Mouse (Mus musculus): ENCODE results near the gene Cd2. TPM values are rescaled to one million over a fixed set of nuclear protein-coding genes. Genes with fewer than 3 reads are reported as not detected.

The Cd2 gene
- total and polyA plus RNA-seq, 3 experiments, result not detected

GRCm38 (mm10) chr3:101283869-101284706 is 3.7 kb downstream of the Cd2 start:
- H3K9me3 ChIP-seq (replicated peaks; ENCODE audit: insufficient read depth, low read length), result no peaks in the 10 kb centered on the region
- no peaks in the 10 kb centered on the region for H3K36me3 ChIP-seq (ENCODE audit: control insufficient read depth in 1 of 2, insufficient read depth in 2 of 2, low read length in 2 of 2)
- TF ChIP-seq ELF1 (IDR thresholded peaks at IDR 0.05; ENCODE audit: low read depth, low read length) (no peak), NELFE (IDR thresholded peaks at IDR 0.05; ENCODE audit: low read depth, low read length) (no peak), MXI1 (IDR thresholded peaks at IDR 0.05; ENCODE audit: low read depth, low read length) (no peak)
- H3K4me1 ChIP-seq (ENCODE audit: control insufficient read depth in 1 of 2, insufficient read depth in 2 of 2, low read length in 2 of 2), result no peaks in the 10 kb centered on the region
- no peaks in the 10 kb centered on the region for H3K79me2 ChIP-seq (ENCODE audit: control insufficient read depth, insufficient read depth, low read length, poor library complexity)
- no peak overlapping the region for H3K4me3 ChIP-seq (ENCODE audit: control insufficient read depth in 1 of 2, insufficient read depth in 1 of 2, low read depth in 2 of 2, low read length in 2 of 2)
- DNase-seq (ENCODE audit: low read depth, low spot score), result no peak
- no peak overlapping the region for H3K27ac ChIP-seq (ENCODE audit: control insufficient read depth, low read depth, low read length)
- H3K9ac ChIP-seq (ENCODE audit: control insufficient read depth, low read depth, low read length, poor library complexity, severe bottlenecking), result no peak overlapping the region
- H3K27me3 ChIP-seq (ENCODE audit: control insufficient read depth in 1 of 2, insufficient read depth in 2 of 2, low read length in 2 of 2), result no peaks in the 10 kb centered on the region

GRCm38 (mm10) chr3:101283441-101283840 is 4.3 kb downstream of the Cd2 start:
- Histone ChIP-seq H3K36me3 (ENCODE audit: control insufficient read depth in 1 of 2, insufficient read depth in 2 of 2, low read length in 2 of 2) (no peaks in the 10 kb centered on the region), H3K9ac (ENCODE audit: control insufficient read depth, low read depth, low read length, poor library complexity, severe bottlenecking) (no peak overlapping the region), H3K27me3 (ENCODE audit: control insufficient read depth in 1 of 2, insufficient read depth in 2 of 2, low read length in 2 of 2) (no peaks in the 10 kb centered on the region), H3K9me3 (replicated peaks; ENCODE audit: insufficient read depth, low read length) (no peaks in the 10 kb centered on the region), H3K27ac (ENCODE audit: control insufficient read depth, low read depth, low read length) (no peak overlapping the region), H3K4me3 (ENCODE audit: control insufficient read depth in 1 of 2, insufficient read depth in 1 of 2, low read depth in 2 of 2, low read length in 2 of 2) (no peak overlapping the region), H3K79me2 (ENCODE audit: control insufficient read depth, insufficient read depth, low read length, poor library complexity) (no peaks in the 10 kb centered on the region), H3K4me1 (ENCODE audit: control insufficient read depth in 1 of 2, insufficient read depth in 2 of 2, low read length in 2 of 2) (no peaks in the 10 kb centered on the region)
- no peak for DNase-seq (ENCODE audit: low read depth, low spot score)
- TF ChIP-seq UBTF (IDR thresholded peaks at IDR 0.05; ENCODE audit: borderline replicate concordance, insufficient read depth, low read depth, low read length) (no peak), NRF1 (IDR thresholded peaks at IDR 0.05; ENCODE audit: insufficient read depth, low read depth, low read length, poor library complexity, severe bottlenecking) (no peak), JUND (IDR thresholded peaks at IDR 0.05; ENCODE audit: low read depth, low read length) (no peak), GABPA (IDR thresholded peaks at IDR 0.05; ENCODE audit: low read depth, low read length) (no peak), POLR2A (IDR thresholded peaks at IDR 0.05; ENCODE audit: control insufficient read depth in 1 of 2, insufficient read depth in 1 of 2, low read depth in 1 of 2, low read length in 2 of 2, poor library complexity in 1 of 2) (no peak), CHD1 (IDR thresholded peaks at IDR 0.05; ENCODE audit: low read depth, low read length) (no peak), RAD21 (IDR thresholded peaks at IDR 0.05; ENCODE audit: low read depth, low read length) (no peak), E2F4 (IDR thresholded peaks at IDR 0.05; ENCODE audit: borderline replicate concordance, low read depth, low read length) (no peak), KAT2A (conservative IDR thresholded peaks at IDR 0.05; ENCODE audit: low read depth, low read length) (no peak), ZKSCAN1 (IDR thresholded peaks at IDR 0.05; ENCODE audit: low read depth, low read length) (no peak), MAX (IDR thresholded peaks at IDR 0.05; ENCODE audit: low read length) (no peak), TCF12 (IDR thresholded peaks at IDR 0.05; ENCODE audit: low read depth, low read length) (no peak), MYB (IDR thresholded peaks at IDR 0.05; ENCODE audit: low read depth, low read length) (no peak), USF2 (IDR thresholded peaks at IDR 0.05; ENCODE audit: borderline replicate concordance in 1 of 2, insufficient read depth in 1 of 2, low read depth in 1 of 2, low read length in 2 of 2) (no peak), ZMIZ1 (IDR thresholded peaks at IDR 0.05; ENCODE audit: low read depth, low read length) (no peak), MYC (IDR thresholded peaks at IDR 0.05; ENCODE audit: low read depth, low read length) (no peak), ZNF384 (IDR thresholded peaks at IDR 0.05; ENCODE audit: low read depth, low read length) (no peak), HCFC1 (IDR thresholded peaks at IDR 0.05; ENCODE audit: low read depth, low read length) (no peak)

All from MEL (cell line).